Mouse (Mus musculus): ENCODE data around the gene Gm4881.

DNA sequence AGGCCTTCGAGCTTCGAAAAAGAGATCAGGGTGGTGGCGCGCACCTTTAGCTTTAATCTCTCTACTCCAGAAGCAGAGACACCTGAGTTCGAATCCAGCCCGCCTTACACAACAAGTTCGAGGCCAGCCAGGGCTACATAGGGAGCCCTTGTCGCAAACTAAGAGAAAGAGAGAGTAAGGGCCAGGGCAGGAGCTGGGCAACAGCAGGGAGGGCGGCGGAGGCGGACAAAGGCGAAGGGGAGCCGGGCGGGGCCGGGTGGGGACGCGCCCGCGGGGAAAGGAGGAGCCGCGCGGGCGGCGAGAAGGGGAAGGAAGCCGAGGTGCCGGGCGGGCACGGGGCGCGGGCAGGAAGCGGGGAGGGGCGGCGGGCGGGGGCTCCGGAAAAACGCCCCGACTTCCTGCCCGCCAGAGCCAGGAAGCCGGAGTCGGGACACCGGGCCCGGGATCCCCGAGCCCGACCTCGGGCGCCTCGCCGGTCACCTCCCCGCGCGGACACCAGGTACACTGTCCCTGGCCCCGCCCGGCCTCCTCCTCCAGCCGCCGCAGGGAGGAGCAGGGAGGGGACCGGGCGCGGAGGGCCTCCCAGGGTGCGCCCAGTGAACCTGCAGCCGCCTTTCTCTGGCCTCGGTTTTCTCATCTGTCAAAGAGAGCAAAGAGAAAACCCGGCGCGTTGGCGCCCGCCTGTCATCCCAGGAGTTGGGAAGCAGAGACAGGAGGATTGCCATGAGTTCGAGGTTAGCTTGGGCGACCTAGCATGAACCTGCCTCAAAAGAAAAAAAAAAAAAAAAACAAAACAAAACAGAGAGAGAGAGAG, 41.5 kb downstream of the Gm4881 start, which contains the start of gene Arhgef1:
- no peak for TF ChIP-seq CTCF (IDR thresholded peaks at IDR 0.05; ENCODE audit: extremely low read depth, insufficient read depth, low read length)
- no peak for TF ChIP-seq POLR2A (IDR thresholded peaks at IDR 0.05; ENCODE audit: extremely low read depth, insufficient read depth, low read length)

Measured in cortical plate, adult 2 months (tissue).